Mouse (Mus musculus) brain, embryonic 14.5 days (tissue): ENCODE results near the gene Tmem221. TPM values are rescaled to one million over a fixed set of nuclear protein-coding genes. Genes with fewer than 3 reads are reported as not detected.

Source experiments
- DNase-seq: peaks from one replicate; pipeline ENCODE4 v3.0.0-alpha.2; 2011; ENCODE audit warnings: low read depth
- CTCF ChIP-seq: fragments of 200-500 bp; IDR thresholded peaks from 2 replicates; pipeline ENCODE4 v1.5.1; 2012; ENCODE audit warnings: inconsistent platforms, mild to moderate bottlenecking, moderate library complexity, borderline replicate concordance; ENCODE audit not compliant: insufficient read depth, insufficient read length; ENCODE audit errors: extremely low read depth
- POLR2A ChIP-seq: fragments of 200-500 bp; IDR thresholded peaks from 2 replicates; pipeline ENCODE4 v1.6.1; 2012; ENCODE audit warnings: mild to moderate bottlenecking, inconsistent platforms, borderline replicate concordance; ENCODE audit not compliant: poor library complexity, insufficient read depth, insufficient read length, severe bottlenecking; ENCODE audit errors: extremely low read depth
- polyA plus RNA-seq: library from polyadenylated mRNA; depleted of rRNA; stranded (reverse); fragments of >200 nt; gene quantifications from 2 replicates; pipeline ENCODE4 v1.2.3, GENCODE M21; 2012; rRNA removed

The Tmem221 gene
- polyA plus RNA-seq, 1 experiment: 0.07 TPM

DNA sequence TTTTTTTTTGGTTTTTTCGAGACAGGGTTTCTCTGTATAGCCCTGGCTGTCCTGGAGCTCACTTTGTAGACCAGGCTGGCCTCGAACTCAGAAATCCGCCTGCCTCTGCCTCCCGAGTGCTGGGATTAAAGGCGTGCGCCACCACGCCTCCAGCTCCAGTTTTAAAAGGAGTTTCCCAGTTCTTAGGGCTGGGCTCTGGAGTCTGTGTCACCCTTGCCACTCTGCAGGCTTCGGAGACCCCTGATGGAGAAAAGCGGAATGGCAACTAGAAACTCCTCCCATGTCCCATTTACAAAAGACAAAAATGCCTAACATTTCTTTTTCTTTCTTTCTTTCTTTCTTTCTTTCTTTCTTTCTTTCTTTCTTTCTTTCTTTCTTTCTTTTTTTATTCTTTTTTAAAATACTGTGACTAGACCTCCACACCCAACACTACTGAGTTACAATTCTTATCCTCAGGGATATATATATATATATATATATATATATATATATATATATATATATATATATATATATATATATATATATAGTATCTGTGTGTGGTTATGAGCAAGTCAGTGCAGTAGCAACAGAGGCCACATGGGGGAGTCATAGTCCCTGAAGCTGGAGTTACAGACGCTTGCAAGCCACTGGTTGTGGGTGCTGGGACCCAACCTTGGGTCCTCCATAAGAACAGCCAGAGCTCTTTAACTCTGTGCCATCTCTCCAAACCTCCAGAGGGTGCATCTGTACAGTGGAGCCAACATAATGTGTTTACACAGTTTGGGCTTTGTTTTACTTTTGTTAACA is 39.4 kb downstream of the Tmem221 start:
- peak; percentile 67 for TF ChIP-seq CTCF
- peak; percentile 81 for DNase-seq

DNA sequence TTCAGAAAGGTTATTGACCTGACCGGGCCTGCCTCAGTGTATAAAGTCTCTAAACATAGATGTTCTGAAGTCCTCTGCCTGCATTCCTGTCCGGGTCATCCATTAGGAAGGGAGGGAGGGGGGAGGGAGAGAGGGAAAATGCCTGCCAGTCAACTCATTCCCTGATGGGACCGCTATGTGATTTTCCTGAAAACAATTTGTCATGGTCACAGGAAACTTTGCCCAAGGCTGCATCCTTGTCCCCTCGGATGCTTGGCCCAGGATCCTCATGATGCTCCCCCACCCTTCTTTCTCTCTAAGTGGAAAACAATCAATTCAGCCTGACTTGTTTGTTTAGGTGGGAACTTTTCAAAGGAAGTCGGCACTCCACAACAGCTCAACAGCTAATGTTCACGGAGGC is 41.9 kb downstream of the Tmem221 start:
- DNase-seq: no peak
- TF ChIP-seq POLR2A (no peak), CTCF (no peak)

DNA sequence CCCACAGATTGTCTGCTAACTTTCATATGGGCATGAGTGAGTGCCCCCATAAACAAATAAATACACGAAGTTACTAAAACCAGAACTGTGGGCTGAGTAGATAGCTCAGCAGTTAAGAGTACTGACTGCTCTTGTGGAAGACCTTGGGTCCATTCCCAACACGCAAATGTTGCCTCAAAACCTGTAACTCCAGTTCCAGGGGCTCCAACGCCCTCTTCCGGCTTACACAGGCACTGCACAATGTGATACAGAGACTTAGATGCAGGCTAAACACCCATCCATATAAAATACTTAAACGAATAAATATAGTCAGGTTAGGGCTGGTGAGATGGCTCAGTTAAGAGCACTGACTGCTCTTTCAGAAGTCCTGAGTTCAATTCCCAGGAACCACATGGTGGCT is 43.6 kb downstream of the Tmem221 start:
- no peak for TF ChIP-seq CTCF
- no peak for DNase-seq

DNA sequence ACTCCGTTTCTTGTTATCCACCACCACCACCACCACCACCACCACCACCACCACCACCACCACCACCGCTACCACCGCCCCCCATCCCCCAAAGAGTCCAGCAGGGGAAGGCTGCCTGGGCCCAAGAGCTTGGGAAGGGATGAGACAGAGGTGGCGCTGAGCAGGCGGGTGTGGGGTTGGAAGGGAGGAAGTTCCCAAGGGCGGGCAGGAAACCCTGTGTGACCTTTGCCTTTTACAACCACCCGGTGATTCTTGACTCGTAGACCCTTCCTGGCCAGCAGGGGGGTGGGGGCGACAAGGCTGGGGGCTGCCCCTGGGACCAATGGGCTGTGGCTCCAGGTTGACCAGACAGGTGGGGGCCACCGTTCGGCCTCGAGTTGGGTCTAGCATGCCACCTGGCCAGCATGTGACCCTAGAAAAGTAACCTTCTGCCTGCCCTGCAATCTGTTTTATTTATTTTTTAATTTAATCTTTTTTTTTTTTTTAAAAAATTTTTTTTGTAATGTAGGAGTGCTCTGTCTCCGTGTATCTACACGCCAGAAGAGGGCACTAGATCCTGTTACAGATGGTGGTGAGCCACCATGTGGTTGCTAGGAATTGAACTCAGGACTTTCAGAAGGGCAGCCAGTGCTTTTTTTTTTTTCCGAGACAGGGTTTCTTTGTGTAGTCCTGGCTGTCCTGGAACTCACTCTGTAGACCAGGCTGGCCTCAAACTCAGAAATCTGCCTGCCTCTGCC is 45.5 kb downstream of the Tmem221 start:
- DNase-seq: no peak
- TF ChIP-seq CTCF (no peak), POLR2A (no peak)

DNA sequence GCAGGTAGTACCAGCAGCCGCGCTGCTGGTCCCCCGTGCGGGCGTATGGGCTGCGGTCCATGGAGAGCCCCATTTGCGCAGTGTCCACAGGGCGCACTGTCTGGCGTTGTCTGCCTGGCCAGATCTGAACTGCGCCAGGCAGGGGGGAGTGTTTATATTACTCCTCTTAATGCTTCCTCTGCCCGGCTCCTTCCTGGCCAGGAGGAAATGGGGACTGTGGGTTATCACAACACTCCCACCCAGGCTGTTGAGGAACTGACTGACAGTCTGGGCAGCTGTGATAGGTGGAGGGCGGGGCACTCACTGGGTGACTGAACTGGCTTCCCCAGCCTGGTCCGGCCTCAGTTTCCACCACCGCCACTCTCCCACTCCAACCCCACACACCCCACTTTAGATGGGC is 47.0 kb downstream of the Tmem221 start, which contains the start of gene Plvap:
Gene Plvap (minus strand): TSS at position 109 of the 400 bp plus-strand sequence.
- no peak for DNase-seq
- TF ChIP-seq CTCF (no peak), POLR2A (no peak)

DNA sequence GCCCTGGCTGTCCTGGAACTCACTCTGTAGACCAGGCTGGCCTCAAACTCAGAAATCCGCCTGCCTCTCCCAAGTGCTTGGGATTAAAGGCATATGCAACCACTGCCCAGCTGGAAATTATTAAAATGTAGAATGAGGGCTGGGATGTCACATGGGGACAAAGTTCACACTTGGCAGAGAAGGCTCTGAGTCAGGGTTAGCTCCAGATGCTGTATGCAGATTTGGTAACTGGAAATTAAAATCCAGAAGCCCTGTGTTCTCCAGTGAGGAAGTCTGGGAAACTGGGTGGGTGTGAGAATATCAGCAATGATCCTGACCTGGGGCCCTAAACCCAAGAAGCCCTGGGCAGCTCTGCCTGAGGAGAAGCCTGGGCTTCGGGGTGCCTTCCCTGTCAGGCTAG is 49.4 kb downstream of the Tmem221 start:
- TF ChIP-seq CTCF (no peak), POLR2A (no peak)
- DNase-seq: no peak

DNA sequence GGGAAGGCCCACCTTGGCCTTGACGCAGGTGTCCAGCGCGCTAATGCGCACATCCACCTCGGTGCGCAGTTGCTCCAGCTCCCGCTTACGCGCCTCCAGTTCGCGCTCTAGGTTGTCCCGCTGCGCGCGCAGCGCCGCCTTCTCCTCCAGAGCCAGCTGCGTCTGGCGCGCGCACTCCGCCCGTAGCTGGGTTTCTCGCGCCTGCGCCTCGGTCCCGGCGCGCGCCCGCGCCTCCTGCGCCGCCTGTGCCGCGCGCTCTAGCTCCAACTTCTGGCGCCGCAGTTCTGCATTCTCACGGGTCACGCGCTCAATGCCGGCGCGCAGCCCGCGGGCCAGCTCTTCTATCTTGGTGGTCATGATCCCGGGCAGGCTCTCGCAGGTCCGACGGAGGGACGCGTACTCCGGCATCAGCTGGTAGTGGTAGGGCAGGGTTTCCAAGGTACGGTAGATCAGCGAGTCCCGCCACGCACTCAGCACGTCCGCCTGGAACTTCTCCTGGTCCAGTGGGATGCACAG is 51.0 kb downstream of the Tmem221 start:
- TF ChIP-seq CTCF: no peak
- TF ChIP-seq POLR2A: no peak
- DNase-seq: peak; percentile 94

DNA sequence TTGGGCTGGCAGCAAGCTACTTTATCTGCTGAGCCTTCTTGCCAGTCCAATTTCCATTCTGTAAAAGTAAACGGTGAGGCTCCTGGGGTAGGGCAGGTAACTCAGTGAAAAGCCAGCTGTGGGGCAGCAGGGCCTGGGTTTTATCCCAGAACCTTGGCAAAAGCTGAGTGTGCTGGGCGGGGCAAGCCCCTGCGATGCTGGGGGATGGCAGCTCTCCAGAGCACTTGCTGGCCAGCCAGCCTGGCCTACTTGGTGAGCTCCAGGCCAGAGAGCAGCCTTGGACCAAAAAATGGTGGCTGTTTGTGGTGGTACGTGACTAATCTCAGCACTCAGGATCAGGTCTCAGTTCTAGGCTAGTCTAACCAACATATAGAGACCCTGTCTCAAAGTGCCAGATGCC is 52.7 kb downstream of the Tmem221 start:
- DNase-seq: no peak
- TF ChIP-seq CTCF: no peak
- no peak for TF ChIP-seq POLR2A

DNA sequence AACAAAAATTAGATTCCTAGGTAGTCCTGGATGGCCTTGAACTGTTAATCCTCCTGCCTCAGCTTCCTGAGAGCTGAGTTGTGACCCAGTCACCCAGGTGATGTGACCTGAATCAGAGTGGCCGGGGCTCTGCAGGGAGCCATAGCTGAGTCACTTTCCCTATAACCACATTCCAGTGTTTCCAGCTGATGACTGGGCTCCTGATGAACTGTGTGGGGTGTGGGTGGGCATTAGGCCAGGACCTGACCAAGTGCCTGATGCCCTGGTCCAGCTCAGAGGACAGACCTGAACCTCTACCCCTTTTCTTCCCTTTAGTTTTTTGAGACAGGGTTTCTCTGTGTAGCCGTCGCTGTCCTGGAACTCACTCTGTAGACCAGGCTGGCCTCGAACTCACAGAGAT is 53.3 kb downstream of the Tmem221 start:
- TF ChIP-seq CTCF (no peak), POLR2A (no peak)
- DNase-seq: no peak

DNA sequence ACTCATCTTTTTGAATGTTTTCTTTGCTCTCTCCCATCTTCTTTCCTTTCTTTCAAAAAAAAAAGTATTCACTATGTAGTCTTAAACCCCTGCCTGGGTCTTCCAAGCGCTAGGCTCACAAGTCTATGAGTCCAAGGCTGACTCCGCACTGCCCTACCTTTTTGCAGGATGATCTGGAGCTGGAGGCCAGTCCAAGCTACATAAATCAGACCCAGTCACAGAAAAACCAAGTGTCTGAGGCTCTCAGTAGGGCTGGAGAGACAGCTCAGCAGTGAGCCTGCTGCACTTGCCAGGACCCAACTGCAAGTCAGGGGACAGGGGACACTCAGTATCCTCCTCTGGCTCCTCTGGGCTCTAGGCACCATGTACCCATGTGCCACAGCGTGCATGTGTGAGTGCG is 54.3 kb downstream of the Tmem221 start:
- no peak for DNase-seq
- TF ChIP-seq CTCF (no peak), POLR2A (no peak)

Other genes starting within 250 kb of the Tmem221 start
- gene Use1, start 192.0 kb downstream of the Tmem221 start, polyA plus RNA-seq: 155 and 176 TPM in 2 replicates
- gene Ocel1, start 187.6 kb downstream of the Tmem221 start, polyA plus RNA-seq: 5.4 and 6.0 TPM in 2 replicates
- 59.4 and 61.5 TPM in 2 replicates for gene Nr2f6, start 176.9 kb downstream of the Tmem221 start, polyA plus RNA-seq
- gene Ushbp1, start 163.1 kb downstream of the Tmem221 start, polyA plus RNA-seq: 8.7 and 9.4 TPM in 2 replicates
- 115 and 119 TPM in 2 replicates for gene Babam1, start 162.0 kb downstream of the Tmem221 start, polyA plus RNA-seq
- gene Ankle1, start 152.9 kb downstream of the Tmem221 start, polyA plus RNA-seq: 12.1 and 29.4 TPM in 2 replicates
- 163 and 168 TPM in 2 replicates for gene Abhd8, start 95.2 kb downstream of the Tmem221 start, polyA plus RNA-seq
- gene Mrpl34, start 93.9 kb downstream of the Tmem221 start, polyA plus RNA-seq: 94.8 and 124 TPM in 2 replicates
- 206 and 229 TPM in 2 replicates for gene Dda1, start 89.7 kb downstream of the Tmem221 start, polyA plus RNA-seq
- 124 and 153 TPM in 2 replicates for gene Ano8, start 72.9 kb downstream of the Tmem221 start, polyA plus RNA-seq
- 25.5 and 34.2 TPM in 2 replicates for gene Gtpbp3, start 70.8 kb downstream of the Tmem221 start, polyA plus RNA-seq
- 10.1 and 13.0 TPM in 2 replicates for gene Plvap, start 47.1 kb downstream of the Tmem221 start, polyA plus RNA-seq
- 0.11 and 0.56 TPM in 2 replicates for gene Ccdc194, start 33.2 kb downstream of the Tmem221 start, polyA plus RNA-seq
- 11.4 and 18.1 TPM in 2 replicates for gene Bst2, start 21.4 kb downstream of the Tmem221 start, polyA plus RNA-seq
- 74.0 and 112 TPM in 2 replicates for gene Mvb12a, start 15.9 kb downstream of the Tmem221 start, polyA plus RNA-seq
- gene Nxnl1, start 7.7 kb upstream of the Tmem221 start, polyA plus RNA-seq: not detected in 2 replicates
- 130 and 165 TPM in 2 replicates for gene Slc27a1, start 10.0 kb upstream of the Tmem221 start, polyA plus RNA-seq
- 113 and 128 TPM in 2 replicates for gene Pgls, start 33.3 kb upstream of the Tmem221 start, polyA plus RNA-seq
- 7.7 and 8.7 TPM in 2 replicates for gene Fam129c, start 38.8 kb upstream of the Tmem221 start, polyA plus RNA-seq
- 128 and 150 TPM in 2 replicates for gene Colgalt1, start 52.1 kb upstream of the Tmem221 start, polyA plus RNA-seq
- 84.9 and 86.4 TPM in 2 replicates for gene Unc13a, start 112.9 kb upstream of the Tmem221 start, polyA plus RNA-seq
- gene Jak3, start 117.4 kb upstream of the Tmem221 start, polyA plus RNA-seq: 3.7 and 5.1 TPM in 2 replicates
- 0.60 and 1.1 TPM in 2 replicates for gene Insl3, start 130.3 kb upstream of the Tmem221 start, polyA plus RNA-seq
- gene B3gnt3, start 142.9 kb upstream of the Tmem221 start, polyA plus RNA-seq: 0.45 and 0.46 TPM in 2 replicates
- 146 and 203 TPM in 2 replicates for gene Fcho1, start 166.8 kb upstream of the Tmem221 start, polyA plus RNA-seq